Mouse (Mus musculus) heart, postnatal 0 days (tissue): Measurements from ENCODE around the gene Ebf3.

ENCODE experiments used
- CTCF ChIP-seq: IDR thresholded peaks from 2 replicates; pipeline ENCODE4 v1.5.1; 2016; ENCODE audit warnings: antibody characterized with exemption, control low read depth, low read depth
- EP300 ChIP-seq: IDR thresholded peaks from 2 replicates; pipeline ENCODE4 v1.6.1; 2016; ENCODE audit warnings: antibody characterized with exemption, low read depth

- no peak for TF ChIP-seq CTCF
- TF ChIP-seq EP300: no peak
Measured at GRCm38 (mm10) chr7:137294446-137294845, 19.8 kb downstream of the Ebf3 start.
